Comparison of ENCODE assay signal across 15 mouse cellular contexts in genomic region chr2:160876115-160876514, GRCm38 (mm10). TPM values are rescaled to one million over a fixed set of nuclear protein-coding genes. Genes with fewer than 3 reads are reported as not detected.
DNase-seq lines count a peak whose midpoint lies in the region; ATAC-seq and TF ChIP-seq lines count a peak whose summit lies in the region.
"Had no signal": no experiment of that assay in that cellular context is flagged by ENCODE, and none has a peak within 500 bp of the region (broad histone marks: within the 10 kb centered on the region; RNA-seq: fewer than 3 reads in every experiment).

No protein-coding gene starts in this region.

- CTCF ChIA-PET in Patski (lab: Charles Lee): interaction anchor here (0.9 to 2.4 kb wide), 7 partner anchors 9 to 146 kb away, joined by 3 to 14 read pairs (median 3); partner anchors contain the start of gene Plcg1

- POLR2A ChIA-PET in Patski (lab: Charles Lee): interaction anchor here (0.9 kb wide), 1 partner anchor 146 kb away, joined by 3 read pairs; the partner anchor contains the start of gene Plcg1

- TF ChIP-seq CTCF in kidney, postnatal 0 days (IDR thresholded peaks at IDR 0.05; ENCODE audit: low read depth): peak; percentile 53
- peak; percentile 63 for TF ChIP-seq CTCF in Patski (IDR thresholded peaks at IDR 0.05)

- H3K4me3 ChIP-seq in kidney, postnatal 0 days (replicated peaks; ENCODE audit: low read depth, low read length): no peak overlapping the region
- H3K4me3 ChIP-seq in forebrain, embryonic 12.5 days (replicated peaks): no peak overlapping the region
- H3K4me3 ChIP-seq: embryonic facial prominence, embryonic 15.5 days; limb, embryonic 10.5 days; megakaryocyte, embryonic 14.5 days had no signal

- no peaks in the 10 kb centered on the region for H3K27me3 ChIP-seq in kidney, postnatal 0 days (ENCODE audit: insufficient read depth, low read length)
- H3K27me3 ChIP-seq in Patski: no peaks in the 10 kb centered on the region
- no peaks in the 10 kb centered on the region for H3K27me3 ChIP-seq in splenic B cell, adult 2 months (ENCODE audit: control insufficient read depth, insufficient read depth, low read length, poor library complexity, severe bottlenecking)
- H3K27me3 ChIP-seq in forebrain, embryonic 12.5 days: no peaks in the 10 kb centered on the region
- H3K27me3 ChIP-seq: embryonic facial prominence, embryonic 15.5 days had no signal

- in situ Hi-C loops in Patski (cut with MboI; ENCODE audit: low pct_unique_long_range_greater_than_20kb): no loop called here

- WGBS in kidney, postnatal 0 days: 85% methylated on average over 4 of the region's 4 CpGs
- 81% methylated on average over 4 of the region's 4 CpGs for WGBS in forebrain, embryonic 12.5 days

- H3K4me1 ChIP-seq in kidney, postnatal 0 days (replicated peaks; ENCODE audit: insufficient read depth, low read length): 0 out of 2 replicates have a peak, but pooled peaks cover 8% of the 10 kb centered on the region
- peaks cover 9% of the 10 kb centered on the region; the same call in 1 of the 2 replicates for H3K4me1 ChIP-seq in forebrain, embryonic 12.5 days

- no peaks in the 10 kb centered on the region for H3K9me3 ChIP-seq in kidney, postnatal 0 days (replicated peaks; ENCODE audit: low read length)
- H3K9me3 ChIP-seq in forebrain, embryonic 12.5 days: 0 out of 2 replicates have a peak, but pooled peaks cover 5% of the 10 kb centered on the region
- H3K9me3 ChIP-seq: embryonic facial prominence, embryonic 15.5 days; limb, embryonic 10.5 days had no signal

- H3K9ac ChIP-seq in kidney, postnatal 0 days (ENCODE audit: low read depth, low read length): no peak overlapping the region
- no peak overlapping the region for H3K9ac ChIP-seq in forebrain, embryonic 12.5 days
- H3K9ac ChIP-seq: embryonic facial prominence, embryonic 15.5 days had no signal

- H3K36me3 ChIP-seq in kidney, postnatal 0 days (ENCODE audit: insufficient read depth, low read length): no peaks in the 10 kb centered on the region
- no peaks in the 10 kb centered on the region for H3K36me3 ChIP-seq in splenic B cell, adult 2 months (ENCODE audit: control insufficient read depth, insufficient read depth, low read length, poor library complexity, severe bottlenecking)
- H3K36me3 ChIP-seq in forebrain, embryonic 12.5 days (replicated peaks): no peaks in the 10 kb centered on the region
- H3K36me3 ChIP-seq: embryonic facial prominence, embryonic 15.5 days; limb, embryonic 10.5 days had no signal

- no peak overlapping the region for H3K27ac ChIP-seq in kidney, postnatal 0 days
- no peak overlapping the region for H3K27ac ChIP-seq in forebrain, embryonic 12.5 days
- H3K27ac ChIP-seq: embryonic facial prominence, embryonic 15.5 days; limb, embryonic 10.5 days had no signal

- no peak for ATAC-seq in kidney, postnatal 0 days (replicated peaks; ENCODE audit: low FRiP score, low read depth)
- ATAC-seq in Patski: no peak
- ATAC-seq in forebrain, embryonic 12.5 days (ENCODE audit: low FRiP score): no peak

- DNase-seq in kidney, postnatal 0 days (ENCODE audit: low spot score): no peak
- no peak for DNase-seq in kidney, adult 8-10 months
- DNase-seq in thymus, postnatal 14 days: peak; percentile 20
- DNase-seq in thymus, postnatal 10 days (ENCODE audit: low spot score in 2 of 2): no peak
- no peak for DNase-seq in Patski (ENCODE audit: low read depth, low spot score)
- peak; percentile 68 for DNase-seq in splenic B cell, adult 2 months (ENCODE audit: low read depth, low spot score)
- DNase-seq in left cerebral cortex, adult 18-20 months (ENCODE audit: low spot score in 2 of 2): no peak
- DNase-seq: adrenal gland, postnatal 10 days; cerebellum, adult 18-20 months; kidney, postnatal 4 days had no signal

- H3K4me2 ChIP-seq in kidney, postnatal 0 days (ENCODE audit: low read length): no peak overlapping the region
- no peak overlapping the region for H3K4me2 ChIP-seq in forebrain, embryonic 12.5 days
- H3K4me2 ChIP-seq: embryonic facial prominence, embryonic 15.5 days had no signal

RNA-seq across cellular contexts. Expression of gene Zhx3, which starts 3.3 kb away (rescaled TPM):
- polyA plus RNA-seq in kidney, postnatal 0 days (2015; fragmentation: Nextera tagmentation; extraction: Ambion mirVana): 12.6 and 12.7 TPM in 2 replicates
- 14.6 TPM for polyA plus RNA-seq in Patski (2021)
- 10 to 100 TPM; 64.4 to 70.2 TPM for total RNA-seq in left cerebral cortex, adult 18-20 months (2021)
- 16.0 and 16.5 TPM in 2 replicates for polyA plus RNA-seq in forebrain, embryonic 12.5 days (2016; fragmentation: Nextera tagmentation; extraction: Ambion mirVana)

RNA-seq across cellular contexts. Expression of gene Lpin3, which starts 4.4 kb away (rescaled TPM):
- polyA plus RNA-seq in kidney, postnatal 0 days (2015; fragmentation: Nextera tagmentation; extraction: Ambion mirVana): 4.1 and 4.2 TPM in 2 replicates
- polyA plus RNA-seq in Patski (2021): 2.3 TPM
- under 1 TPM; 0.53 to 0.87 TPM for total RNA-seq in left cerebral cortex, adult 18-20 months (2021)
- 0.27 and 0.28 TPM in 2 replicates for polyA plus RNA-seq in forebrain, embryonic 12.5 days (2016; fragmentation: Nextera tagmentation; extraction: Ambion mirVana)
- total RNA-seq: hematopoietic stem cell, adult 5-6 weeks had no signal

RNA-seq across cellular contexts. Expression of gene Emilin3, which starts 36.0 kb away (rescaled TPM):
- polyA plus RNA-seq in kidney, postnatal 0 days (2015; fragmentation: Nextera tagmentation; extraction: Ambion mirVana): 1.5 and 1.7 TPM in 2 replicates
- polyA plus RNA-seq in Patski (2021): not detected
- under 1 TPM in 1 of 2 experiments, not detected in 1; 0.26 TPM for total RNA-seq in left cerebral cortex, adult 18-20 months (2021)
- polyA plus RNA-seq in forebrain, embryonic 12.5 days (2016; fragmentation: Nextera tagmentation; extraction: Ambion mirVana): 2.9 and 3.2 TPM in 2 replicates
- total RNA-seq: hematopoietic stem cell, adult 5-6 weeks had no signal

Comparison
In these comparisons a context has a peak if more than half of its experiments do, and no peak if none do; other contexts are left out.
1. DNase-seq: peak in thymus, postnatal 14 days (single experiment) and splenic B cell, adult 2 months (single experiment); none in kidney, postnatal 0 days (single experiment), kidney, adult 8-10 months (0 of 2), thymus, postnatal 10 days (0 of 2), Patski (single experiment) and left cerebral cortex, adult 18-20 months (0 of 2).